Mouse (Mus musculus) C3H10T1/2 (cell line): ENCODE measurements around the gene Wdr89. TPM values are rescaled to one million over a fixed set of nuclear protein-coding genes. Genes with fewer than 3 reads are reported as not detected.

Experiments used
- polyA plus RNA-seq, 2 experiments: library from polyadenylated mRNA; unstranded; fragments of >200 nt; fragmentation: generic; extraction: Trizol; gene quantifications; one replicate each; pipeline ENCODE4 v1.2.1; 2012; ENCODE audit warnings: missing spikeins in 2 of 2

The Wdr89 gene
- 10 to 100 TPM; 13.5 to 47.6 TPM for polyA plus RNA-seq

GRCm38 (mm10) chr12:75669258-75670106, at the start of gene Wdr89:
Wdr89 (minus strand) TSS chr12:75669537.

GRCm38 (mm10) chr12:75596154-75597002, 73.0 kb downstream of the Wdr89 start, which contains the start of gene Ppp2r5e:
Ppp2r5e (minus strand) TSS chr12:75596245.

Other genes starting within 250 kb of the Wdr89 start
- 10 to 100 TPM in 1 of 2 experiments, 1 to 10 TPM in 1; 2.4 to 11.8 TPM for gene Ppp2r5e, start 73.3 kb downstream of the Wdr89 start, polyA plus RNA-seq
- gene Sgpp1, start 66.2 kb upstream of the Wdr89 start, polyA plus RNA-seq, result 1 to 10 TPM; 1.2 to 9.3 TPM
- 1 to 10 TPM in 1 of 2 experiments, under 1 TPM in 1; 0.82 to 9.4 TPM for gene Syne2, start 148.6 kb upstream of the Wdr89 start, polyA plus RNA-seq